Mouse (Mus musculus) cerebellum, adult 9-10 months (tissue): Measurements from ENCODE around the gene Hdac2.

Experiments used
- DNase-seq: peaks from one replicate; pipeline ENCODE4 v3.0.0; 2022

The Hdac2 gene

DNA sequence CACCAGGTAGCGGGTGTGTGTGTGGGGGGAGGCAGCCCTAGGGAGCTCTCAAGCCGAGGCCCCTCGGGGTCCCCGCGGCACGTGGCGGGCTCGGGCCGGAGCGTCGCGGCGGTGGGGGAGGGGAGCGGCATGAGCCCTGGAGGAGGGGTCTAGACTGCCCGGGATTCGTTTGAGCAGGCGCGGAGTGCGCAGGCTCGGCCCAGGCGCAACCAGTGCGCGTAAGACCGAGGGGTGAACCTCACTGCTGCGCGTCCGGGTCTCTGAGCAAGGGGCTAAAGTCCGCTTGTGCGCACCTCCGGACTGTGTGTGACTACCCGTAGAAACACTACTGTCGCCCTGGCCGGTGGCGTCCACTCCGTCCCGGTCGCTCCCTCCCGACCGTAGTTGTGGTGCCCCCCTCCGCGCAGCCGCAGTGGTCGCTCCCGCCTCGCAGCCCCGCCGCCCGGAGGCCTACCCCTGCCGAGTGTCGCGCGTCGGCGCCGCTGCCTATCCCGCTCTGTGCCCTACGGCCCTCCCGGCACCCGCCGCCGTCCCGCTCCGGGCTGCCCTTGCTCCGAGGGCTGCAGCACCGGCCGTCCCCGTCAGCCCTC, at the start of gene Hdac2:
Gene Hdac2 (plus strand): TSS at position 459 of the 590 bp plus-strand sequence.
- peak; percentile 89 for DNase-seq

GRCm38 (mm10) chr10:36928212-36928611, 46.1 kb upstream of the Hdac2 start:
- no peak for DNase-seq

- no peak for DNase-seq
Measured at GRCm38 (mm10) chr10:36935863-36936262, 38.5 kb upstream of the Hdac2 start.

- DNase-seq: no peak
Measured at GRCm38 (mm10) chr10:36936271-36936670, 38.1 kb upstream of the Hdac2 start.

GRCm38 (mm10) chr10:36951742-36952141, 22.6 kb upstream of the Hdac2 start:
- DNase-seq: no peak

GRCm38 (mm10) chr10:36952622-36953021, 21.7 kb upstream of the Hdac2 start:
- DNase-seq: no peak

DNA sequence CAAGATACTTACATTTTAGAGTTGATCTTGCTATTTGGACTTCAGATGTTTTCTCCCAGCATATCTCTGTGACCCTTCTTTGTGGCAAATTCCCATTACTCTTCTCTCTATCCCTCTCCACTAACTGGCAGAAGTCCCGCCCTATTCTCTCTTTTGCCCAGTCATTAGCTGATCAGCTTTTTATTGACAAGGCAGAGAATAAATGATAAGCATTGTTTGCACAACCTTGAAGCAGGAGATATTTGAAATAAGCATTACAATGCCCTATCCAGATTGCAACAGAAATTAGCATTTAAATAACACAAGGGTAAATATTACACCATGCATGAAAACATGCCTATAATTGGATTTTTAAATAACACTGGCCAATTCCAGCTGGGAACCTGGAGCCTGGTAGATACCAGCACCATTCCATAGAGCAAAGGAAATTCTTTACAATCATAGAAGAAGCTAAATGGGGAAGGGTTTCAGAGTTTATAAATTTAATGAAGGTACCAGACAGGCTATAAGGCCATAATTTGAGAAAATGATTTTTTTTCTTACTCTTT, 14.7 kb upstream of the Hdac2 start:
- no peak for DNase-seq

GRCm38 (mm10) chr10:36964406-36964805, 9.9 kb upstream of the Hdac2 start:
- DNase-seq: no peak

- DNase-seq: no peak
Measured at GRCm38 (mm10) chr10:36974676-36975520, 554 bp downstream of the Hdac2 start.

DNA sequence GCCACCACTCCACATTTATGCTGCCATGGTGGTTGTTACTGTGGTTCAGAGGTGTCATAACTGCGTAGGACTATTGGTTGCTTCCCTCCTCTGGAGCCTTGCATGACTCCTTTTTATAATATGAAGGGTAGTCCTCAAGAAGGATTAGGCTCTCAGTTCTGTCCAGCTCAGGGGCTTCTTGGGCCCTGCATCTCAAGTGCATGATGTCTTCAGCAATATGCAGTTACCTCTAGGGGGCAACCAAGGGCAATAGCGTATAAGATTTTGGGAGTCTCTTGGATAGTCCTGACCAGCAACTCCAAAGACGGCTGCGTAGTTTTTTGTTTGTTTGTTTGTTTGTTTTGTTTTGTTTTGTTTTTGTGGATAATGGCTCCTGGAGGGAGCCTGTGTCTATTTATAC, 7.5 kb downstream of the Hdac2 start:
- no peak for DNase-seq

DNA sequence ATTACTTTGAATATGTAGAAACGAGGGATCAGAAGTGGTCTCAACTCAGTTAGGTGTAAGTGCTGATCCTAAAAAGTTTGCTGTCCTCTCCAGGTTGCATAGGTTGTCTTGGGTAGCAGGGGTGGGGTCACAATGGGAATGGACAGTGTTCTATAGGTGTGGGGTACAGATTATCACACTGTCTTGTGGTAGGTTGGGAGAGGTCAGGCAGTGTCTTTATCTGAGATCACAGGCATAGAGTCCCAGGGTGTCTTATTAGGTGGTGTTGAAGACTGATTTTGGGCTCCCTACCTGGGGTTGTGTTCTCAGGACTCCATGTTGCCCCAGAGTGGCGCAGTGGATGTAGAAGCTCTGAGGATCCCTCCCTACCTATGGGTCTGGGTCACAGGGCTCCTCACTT, 17.8 kb downstream of the Hdac2 start:
- DNase-seq: no peak

GRCm38 (mm10) chr10:37000839-37001238, 26.5 kb downstream of the Hdac2 start:
- DNase-seq: no peak

DNA sequence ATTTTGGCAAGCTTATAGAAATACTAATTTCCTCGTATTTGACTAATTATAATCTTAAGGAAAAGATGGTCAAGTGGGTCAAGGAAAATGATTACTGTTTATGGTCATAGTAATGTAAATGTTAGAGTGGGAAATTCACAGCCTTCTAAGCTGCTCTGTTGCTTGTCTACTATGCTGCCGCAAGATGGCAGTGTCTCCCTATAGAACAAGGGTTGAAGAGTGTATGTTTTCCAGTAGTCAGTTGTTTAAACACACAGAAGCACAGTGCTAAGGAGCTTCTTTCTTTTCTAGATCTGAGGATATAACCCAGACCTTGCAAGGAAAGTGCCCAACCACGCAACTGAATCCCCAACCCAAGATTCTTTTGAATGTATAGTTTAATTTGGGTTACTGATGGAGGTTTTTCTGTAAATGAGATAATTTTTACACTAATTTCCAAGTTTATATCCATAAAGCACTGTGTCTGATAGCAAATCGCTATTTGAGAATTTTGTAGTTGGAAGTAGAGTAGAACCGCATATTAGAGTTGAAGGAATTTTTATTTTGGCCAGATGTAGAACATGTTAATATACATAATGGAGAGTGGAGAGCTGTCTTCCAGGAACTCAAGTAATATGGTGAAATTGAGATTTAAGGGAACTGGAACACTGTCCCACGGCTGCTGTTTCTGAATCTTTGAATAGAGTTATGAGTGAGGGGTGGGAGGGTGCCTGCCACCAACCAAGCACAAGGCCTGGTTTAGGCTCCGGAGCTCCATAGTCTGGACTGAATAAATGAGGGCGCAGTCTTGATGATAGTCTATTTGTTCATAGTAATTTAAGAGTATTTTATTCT, 40.1 kb downstream of the Hdac2 start:
- DNase-seq: peak; percentile 61

DNA sequence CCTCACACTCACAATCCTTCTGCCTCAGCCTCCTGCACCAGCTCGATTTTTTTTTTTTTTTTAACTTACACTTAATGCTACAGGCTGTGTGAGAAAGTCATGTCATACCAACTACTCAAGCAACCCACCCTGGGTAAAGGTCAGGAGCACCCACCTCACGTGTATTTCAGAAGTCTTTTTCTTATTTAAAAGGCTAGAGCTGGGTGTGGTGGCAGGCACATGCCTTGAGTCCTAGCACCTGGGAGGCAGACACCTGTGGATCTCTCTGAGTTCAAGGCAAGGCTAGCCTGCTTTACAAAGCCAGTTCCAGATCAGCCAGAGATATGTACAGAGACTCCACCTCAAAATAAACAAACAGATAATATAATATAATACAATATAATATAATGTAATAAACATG, 41.4 kb downstream of the Hdac2 start:
- DNase-seq: no peak

DNA sequence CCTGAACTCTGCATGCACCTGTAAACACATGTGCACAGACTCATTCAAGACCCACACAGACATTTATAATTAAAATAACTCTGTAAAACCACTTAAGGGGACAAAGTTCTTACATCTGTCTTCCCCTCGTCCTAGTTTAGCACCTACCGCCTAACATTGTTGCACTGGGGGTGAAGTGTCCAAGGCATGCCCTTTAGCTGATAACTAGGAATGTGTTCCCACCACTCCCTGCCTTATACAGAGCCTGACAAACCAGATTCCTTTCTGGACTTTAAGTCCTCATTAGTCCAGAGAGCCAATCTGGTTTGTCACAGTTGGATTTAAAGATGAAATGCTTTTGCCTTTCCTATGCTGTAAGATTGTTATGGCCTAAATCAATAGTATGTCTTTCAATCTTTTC, 41.9 kb downstream of the Hdac2 start:
- no peak for DNase-seq

GRCm38 (mm10) chr10:37024301-37024700, 50.0 kb downstream of the Hdac2 start:
- no peak for DNase-seq

- no peak for DNase-seq
Measured at GRCm38 (mm10) chr10:37028651-37029050, 54.3 kb downstream of the Hdac2 start.

DNA sequence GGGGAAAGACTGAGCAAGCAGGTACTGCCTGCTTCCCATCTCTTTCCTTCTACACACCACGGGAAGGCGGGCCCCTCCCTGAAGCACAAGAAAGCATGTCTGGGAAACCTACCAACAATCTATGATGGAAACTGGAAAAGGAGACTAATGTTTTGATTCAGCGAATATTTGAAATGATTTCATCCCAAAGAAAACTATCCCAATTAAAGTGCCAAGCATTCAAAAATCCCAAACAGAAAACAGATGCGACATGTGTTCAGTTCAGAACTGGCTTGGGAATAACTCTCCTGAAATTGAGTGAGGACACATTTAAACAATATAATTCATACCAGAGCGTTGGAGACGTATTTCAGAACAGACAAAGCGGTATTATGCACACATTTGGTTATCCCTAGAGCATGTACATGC, 60.8 kb downstream of the Hdac2 start:
- no peak for DNase-seq

- DNase-seq: peak; percentile 10
Measured at GRCm38 (mm10) chr10:37047661-37048098, 73.3 kb downstream of the Hdac2 start.
